ENCODE assay signal across 20 mouse cellular contexts in genomic region chr3:103040861-103041379, GRCm38 (mm10). TPM values are rescaled to one million over a fixed set of nuclear protein-coding genes. Genes with fewer than 3 reads are reported as not detected.
"Had no signal": no experiment of that assay in that cellular context is flagged by ENCODE, and none has a peak within 500 bp of the region (broad histone marks: within the 10 kb centered on the region; RNA-seq: fewer than 3 reads in every experiment).

No protein-coding gene starts in this region.

- H3K4me1 ChIP-seq: lung, embryonic 15.5 days; midbrain, embryonic 10.5 days; midbrain, embryonic 12.5 days; neural tube, embryonic 12.5 days; stomach, embryonic 15.5 days had no signal

- ATAC-seq: liver, postnatal 0 days; lung, postnatal 0 days; midbrain, embryonic 16.5 days had no signal

- DNase-seq: liver, postnatal 0 days; lung, adult 2 months; lung, postnatal 14 days; lung, postnatal 36 days; midbrain, embryonic 14.5 days; right cerebral cortex, postnatal 14 days; thymus, adult 2 months; thymus, postnatal 25 days; thymus, postnatal 4 days had no signal

- H3K4me3 ChIP-seq: lung, embryonic 15.5 days; midbrain, embryonic 10.5 days; midbrain, embryonic 12.5 days; neural tube, embryonic 12.5 days; stomach, embryonic 15.5 days had no signal

- H3K27ac ChIP-seq: lung, embryonic 15.5 days; macrophage; midbrain, embryonic 10.5 days; midbrain, embryonic 12.5 days; neural tube, embryonic 12.5 days; stomach, embryonic 15.5 days; stomach, postnatal 0 days had no signal

- H3K9ac ChIP-seq: liver, postnatal 0 days; lung, embryonic 15.5 days; midbrain, embryonic 12.5 days; neural tube, embryonic 12.5 days; stomach, embryonic 15.5 days had no signal

- H3K27me3 ChIP-seq: lung, embryonic 15.5 days; midbrain, embryonic 12.5 days; neural tube, embryonic 12.5 days; stomach, embryonic 15.5 days had no signal

- H3K9me3 ChIP-seq: lung, embryonic 15.5 days; midbrain, embryonic 10.5 days; midbrain, embryonic 12.5 days; neural tube, embryonic 12.5 days; stomach, embryonic 15.5 days had no signal

RNA-seq across cellular contexts. Expression of gene Ampd1, which starts 32.9 kb away (rescaled TPM):
- total RNA-seq: megakaryocyte-erythroid progenitor cell, adult 5-6 weeks; monocyte, adult 5-6 weeks had no signal
- polyA plus RNA-seq: liver, postnatal 0 days; macrophage; midbrain, embryonic 10.5 days; midbrain, embryonic 14.5 days; midbrain, embryonic 16.5 days; stomach, embryonic 15.5 days had no signal
